Mouse (Mus musculus) thymus, postnatal 4 days (tissue): ENCODE results near the gene Iqck.

Experiments
- DNase-seq: peaks from one replicate; pipeline ENCODE4 v3.0.0; 2021

Gene Iqck

DNA sequence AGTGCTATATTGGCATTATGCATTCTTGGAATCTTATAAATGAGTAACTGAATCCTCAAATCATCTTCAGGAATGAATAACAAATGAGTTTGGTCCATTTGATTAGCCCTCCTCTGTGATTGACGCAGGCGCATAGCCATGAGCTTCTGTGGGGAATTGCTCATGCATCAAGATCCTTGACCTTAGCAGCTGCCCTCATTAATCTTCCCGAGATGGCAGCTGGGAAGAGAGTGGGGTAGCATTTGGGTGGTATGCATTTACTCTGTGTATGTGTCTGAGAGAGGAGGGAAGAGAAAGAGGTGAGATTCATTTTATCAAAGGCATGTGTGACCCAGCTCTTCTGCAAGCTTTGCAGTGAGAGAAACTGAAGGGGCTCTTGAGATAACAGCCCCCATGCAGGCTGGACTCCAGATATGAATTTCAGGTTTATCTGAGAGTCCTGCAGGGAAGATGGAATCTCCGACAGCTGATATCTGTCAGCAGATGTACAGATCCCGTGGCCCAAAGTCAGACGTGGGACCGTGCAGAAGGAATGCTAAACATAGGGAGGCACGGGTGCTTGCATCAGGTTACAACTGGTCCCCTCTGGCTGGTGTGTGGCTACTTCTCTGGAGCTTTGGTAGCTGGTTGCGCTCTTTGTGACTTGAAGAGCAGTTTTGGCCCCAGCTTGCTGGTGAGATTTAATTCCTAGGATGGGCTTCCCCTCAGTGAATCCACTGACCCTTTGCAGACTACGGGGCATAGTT is 63.9 kb downstream of the Iqck start:
- DNase-seq: no peak

DNA sequence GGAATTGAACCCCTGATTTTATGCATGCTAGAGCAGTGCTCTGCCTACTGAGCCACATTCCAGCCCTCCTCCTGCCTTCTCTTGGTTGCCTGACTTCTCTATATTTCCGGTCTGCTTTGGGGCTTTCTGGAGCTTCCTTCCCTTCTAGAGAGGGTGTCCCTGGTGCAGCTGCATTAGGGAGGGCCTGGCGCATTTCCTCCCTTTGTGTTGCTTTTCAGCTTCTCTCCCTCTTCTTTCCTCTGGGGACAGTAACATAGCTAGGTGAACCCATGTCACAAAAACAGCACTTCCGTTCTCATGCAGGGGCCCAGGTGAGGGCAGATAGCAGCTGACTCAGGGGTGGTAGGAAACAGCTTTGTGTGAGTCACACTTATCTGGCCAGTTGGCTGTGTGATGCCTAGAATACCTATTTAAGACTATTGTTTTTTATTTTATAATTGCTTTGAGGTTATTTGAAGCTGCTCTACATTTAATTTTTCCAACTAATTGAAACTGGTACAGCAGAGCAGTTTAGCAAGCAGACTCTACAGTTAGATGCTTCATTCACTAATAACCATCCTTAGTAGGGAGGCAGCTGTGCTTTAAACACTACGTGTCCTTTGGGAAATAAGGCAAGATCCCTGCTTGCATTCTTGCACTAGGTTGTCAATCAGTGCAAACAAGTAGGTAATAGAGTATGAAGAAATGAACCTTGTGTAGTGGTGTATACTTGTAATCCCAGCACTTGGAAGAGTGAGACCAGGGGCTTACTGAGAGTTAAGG is 67.1 kb downstream of the Iqck start:
- DNase-seq: peak; percentile 58

DNA sequence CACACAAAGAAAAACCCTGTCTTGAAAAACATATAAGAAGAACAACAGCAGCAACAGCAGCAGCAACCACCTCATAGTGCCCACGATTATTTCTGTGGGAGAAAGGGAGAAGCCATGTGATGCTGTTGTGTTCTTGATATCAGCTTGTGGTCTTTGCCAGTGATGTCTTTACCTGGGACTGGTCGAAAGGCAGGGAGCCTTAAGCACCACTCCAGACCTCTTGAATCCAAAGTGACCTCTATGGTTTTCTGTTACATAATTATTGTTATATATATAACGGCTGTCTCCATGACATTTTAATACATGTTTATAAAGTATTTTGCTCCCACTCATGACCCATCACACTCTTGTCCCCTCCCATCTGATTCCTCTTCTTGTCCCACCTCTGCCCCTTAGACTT is 70.0 kb downstream of the Iqck start:
- no peak for DNase-seq

DNA sequence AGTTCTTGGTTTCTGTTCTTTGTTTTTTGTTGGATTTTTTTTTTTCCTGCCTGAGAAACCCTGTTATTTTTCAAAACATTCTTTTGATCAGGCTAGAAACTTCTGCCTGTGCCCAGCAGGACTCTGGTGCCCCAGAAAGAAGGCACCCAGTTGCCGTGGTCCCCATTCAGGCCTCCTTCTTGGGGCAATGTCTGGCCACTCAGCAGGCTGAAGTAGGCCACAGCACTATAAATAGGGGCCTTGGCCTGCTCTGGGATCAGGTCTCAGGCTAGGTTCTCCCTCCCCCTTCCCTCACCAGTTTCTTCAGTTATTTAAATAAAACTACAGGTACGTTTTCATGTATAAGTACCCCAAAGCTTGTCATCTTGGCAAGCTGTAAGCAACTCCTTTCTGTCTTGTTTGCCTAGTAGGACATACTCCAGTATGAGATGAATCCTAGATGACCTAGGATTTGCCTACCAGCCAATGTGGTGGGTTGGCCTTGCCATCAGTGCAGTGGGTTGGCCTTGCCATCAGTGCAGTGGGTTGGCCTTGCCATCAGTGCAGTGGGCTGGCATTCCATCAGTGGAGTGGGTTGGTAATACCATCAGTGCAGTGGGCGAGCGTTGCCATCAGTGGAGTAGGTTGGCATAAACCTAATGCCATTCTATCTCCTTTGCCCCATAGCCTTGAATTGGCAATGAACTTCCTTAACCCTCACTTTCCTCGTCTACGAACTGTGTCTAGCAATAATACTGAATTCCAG is 71.1 kb downstream of the Iqck start:
- DNase-seq: no peak

DNA sequence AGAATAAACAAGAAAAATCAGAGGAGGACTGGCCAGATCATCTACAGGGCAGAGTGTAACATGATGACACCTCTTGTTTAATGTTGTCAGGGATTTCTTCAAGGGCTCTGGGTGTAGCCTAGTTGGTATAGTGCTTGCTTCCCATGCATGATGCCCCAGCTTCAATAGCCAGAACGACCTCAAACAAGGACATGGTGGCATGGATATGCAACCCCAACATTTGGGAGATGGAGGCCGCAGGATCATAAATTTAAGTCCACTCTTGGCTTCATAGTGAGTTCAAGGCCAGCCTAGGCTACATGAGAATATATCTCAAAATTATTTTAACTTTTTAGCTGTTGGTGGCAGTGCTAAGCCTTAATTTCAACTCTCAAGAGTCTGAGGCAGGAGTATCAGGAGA is 71.7 kb downstream of the Iqck start:
- no peak for DNase-seq

DNA sequence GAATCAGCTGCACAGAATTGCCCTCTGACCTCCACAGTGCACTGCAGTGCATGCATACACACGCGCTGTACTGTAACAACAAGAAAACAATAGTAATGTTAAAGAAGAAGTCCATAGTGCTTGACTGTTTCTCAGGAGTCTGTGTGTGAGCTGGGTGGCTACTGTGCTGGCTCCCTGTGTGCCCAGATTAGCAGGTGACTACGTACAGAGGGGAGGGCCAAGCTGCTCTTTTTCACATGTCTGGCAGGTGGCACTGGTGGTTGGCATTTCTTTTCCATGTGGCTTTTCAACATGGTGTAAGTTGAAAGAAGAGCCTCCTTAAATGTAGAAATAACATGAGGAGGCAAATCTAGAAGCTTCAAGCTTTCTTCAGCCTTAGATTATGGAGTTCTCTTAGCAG is 72.8 kb downstream of the Iqck start:
- no peak for DNase-seq

DNA sequence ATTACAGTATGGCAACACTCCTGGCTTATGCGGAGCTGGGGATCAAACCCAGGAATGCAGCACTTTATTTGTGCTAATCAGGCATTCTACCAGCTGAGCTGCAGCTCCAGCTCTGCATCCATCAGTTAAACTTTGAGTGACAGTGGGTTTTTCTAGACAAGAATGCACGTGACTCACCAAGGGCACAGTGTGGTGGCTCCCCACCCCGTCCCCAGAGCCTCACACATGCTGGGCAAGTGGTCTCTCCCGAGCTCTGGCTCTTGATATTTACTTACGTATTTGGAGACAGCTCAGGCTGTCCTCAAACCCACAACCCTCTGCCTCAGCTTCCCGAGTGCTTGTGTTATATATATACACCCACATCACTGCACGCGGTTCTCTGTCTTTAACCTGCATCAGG is 73.4 kb downstream of the Iqck start:
- no peak for DNase-seq

DNA sequence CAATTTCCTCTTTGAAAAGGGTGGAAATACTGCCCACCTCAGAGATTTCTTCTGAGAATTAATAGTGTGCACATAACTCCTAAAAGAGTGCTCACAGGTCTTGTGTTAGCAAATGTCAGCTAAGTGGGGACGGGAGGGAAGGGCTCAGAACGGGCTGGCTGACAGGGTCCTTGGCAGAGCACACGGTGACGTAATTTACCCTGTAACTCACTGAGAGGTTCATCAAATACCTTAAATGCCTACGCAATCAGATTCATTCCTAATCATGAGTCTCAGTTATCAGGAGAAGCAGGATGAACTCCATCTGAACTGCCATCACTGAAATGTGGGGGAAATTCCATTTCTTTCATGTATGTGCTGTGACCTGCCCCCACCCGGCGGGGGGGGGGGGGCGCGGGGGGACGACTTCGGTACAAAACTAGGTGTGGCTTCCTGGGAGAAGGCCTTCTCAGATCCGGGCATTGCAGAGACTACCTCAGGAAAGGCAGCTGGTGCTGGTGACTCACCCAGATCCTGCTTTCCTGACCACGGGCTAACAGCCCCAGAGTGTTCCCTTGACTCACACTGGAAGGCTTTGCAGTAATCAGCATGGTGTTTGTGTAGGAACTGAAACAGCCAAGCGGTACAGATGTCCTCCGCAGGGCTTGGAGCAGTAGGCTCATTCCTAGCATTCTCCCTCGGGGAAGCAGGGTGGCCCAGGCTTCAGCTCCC is 74.2 kb downstream of the Iqck start:
- no peak for DNase-seq

DNA sequence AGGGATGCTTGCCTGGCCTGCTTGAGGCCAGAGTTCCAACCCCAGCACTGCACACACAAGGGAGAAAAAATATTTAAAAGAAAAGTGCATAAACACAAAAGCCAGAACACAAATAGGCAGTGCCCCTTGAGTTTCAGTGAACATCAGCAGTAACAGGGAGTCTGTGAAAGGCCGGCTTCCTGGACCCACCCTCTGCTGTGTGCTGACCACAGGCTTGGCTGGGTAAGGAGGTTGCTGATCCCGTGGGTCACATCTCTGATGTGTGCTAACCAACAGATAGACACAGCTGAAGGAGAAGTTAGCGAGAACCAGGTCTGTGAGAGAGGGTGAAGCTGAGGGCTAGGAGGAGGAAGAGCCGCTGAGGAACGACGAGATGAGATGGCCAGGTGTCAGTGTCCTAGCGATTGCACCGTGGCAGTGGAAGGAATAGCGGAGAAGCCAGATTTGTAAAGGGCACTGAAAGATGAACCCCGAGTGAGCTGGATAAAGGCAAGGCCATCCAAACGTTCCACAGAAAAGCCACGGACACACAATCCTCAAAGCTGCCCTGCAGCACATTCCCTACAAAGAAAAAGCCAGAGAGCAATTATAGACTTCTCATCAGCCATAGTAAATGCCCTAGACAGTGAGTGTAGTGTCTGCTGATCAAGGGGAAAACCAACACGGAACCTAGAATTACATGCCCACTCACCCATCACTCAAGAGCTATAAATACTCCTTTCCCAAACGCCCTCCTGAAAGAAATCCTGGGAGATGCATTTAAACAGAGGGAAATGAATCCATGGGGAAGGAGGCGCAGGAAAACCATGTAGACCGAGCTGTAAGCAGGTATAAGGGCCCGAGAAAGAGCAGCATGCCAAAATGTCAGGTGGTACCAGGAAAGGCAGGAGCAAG is 76.2 kb downstream of the Iqck start:
- no peak for DNase-seq

DNA sequence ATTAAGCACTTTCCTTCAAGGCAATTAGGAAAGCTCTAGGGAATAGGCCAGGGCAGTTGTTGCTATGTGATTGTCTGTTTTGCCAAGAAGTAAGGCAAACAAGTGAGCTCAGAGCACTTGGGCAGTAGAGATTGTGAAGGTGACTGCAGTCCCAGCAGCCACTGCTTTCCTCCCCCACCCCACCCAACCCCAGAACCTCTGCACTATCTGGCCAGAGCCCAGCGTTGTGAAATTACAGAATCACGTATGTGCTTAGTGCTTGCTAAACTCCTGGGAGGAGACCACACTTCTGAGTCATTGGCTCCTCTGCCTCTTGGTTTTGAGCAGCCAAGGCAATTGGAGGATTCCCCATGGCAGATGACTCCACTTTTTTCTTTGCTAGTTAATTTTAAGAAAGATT is 79.8 kb downstream of the Iqck start:
- no peak for DNase-seq

DNA sequence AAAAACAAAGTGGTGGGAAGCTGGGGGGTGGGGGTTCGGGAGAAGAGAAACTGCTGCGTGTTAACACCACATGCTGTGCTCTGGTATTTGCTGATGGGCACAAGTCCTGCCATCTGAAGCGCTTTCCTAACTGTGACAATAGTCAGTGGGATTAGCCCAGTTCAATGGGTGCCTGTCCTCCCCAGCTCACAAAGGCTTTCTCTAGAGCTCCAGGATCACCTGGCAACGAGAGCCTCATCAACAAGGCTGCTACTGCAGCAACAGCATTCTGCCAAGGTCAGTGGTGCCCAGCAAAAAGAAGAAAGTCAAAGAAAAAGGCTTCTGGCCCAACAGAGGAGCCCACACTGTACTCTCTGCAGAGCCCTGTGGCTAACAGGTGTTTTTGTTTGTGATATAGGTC is 81.3 kb downstream of the Iqck start:
- DNase-seq: no peak

DNA sequence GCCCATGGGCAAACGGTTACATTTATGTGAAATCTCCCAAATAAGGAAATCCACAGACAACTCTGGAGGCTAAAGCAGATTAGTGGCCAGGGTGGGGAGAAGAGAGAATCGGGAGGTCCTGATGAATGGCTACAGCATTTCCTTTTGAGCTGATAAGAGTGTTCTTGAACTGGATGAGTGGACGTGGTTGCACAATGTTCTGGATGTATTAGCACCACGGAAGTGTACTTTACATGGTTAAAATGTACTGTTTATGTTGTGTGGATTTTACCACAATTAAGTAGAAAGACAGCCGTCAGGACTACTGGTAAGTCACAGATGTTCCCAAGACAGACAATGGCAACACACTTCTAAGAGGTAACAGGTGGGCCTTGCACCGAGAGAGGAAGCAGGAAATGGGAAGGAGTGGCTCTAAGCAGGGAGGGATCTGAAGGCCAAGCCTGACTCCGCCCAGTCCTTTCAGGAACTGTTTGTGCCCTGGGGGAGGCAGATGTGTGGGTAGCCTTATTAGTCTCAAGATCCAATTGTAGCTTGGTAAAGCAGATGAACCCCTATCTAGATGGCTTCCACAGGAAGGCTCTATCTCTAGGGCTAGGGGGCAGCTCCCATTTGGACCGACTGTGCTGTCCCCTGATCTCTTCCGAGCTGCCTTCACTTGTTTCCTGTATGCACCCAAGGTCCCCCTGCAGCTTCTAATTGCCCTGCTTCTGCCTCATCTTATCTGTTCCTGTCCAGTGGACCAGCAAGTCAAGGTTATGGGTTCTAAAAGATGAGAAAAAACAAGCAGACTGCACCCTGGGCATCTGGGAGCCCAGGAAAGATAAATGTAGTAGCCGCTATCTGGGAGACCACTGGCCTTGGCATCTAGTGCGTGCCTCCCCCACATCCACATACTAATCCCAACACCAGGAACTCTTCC is 82.2 kb downstream of the Iqck start:
- peak; percentile 53 for DNase-seq

DNA sequence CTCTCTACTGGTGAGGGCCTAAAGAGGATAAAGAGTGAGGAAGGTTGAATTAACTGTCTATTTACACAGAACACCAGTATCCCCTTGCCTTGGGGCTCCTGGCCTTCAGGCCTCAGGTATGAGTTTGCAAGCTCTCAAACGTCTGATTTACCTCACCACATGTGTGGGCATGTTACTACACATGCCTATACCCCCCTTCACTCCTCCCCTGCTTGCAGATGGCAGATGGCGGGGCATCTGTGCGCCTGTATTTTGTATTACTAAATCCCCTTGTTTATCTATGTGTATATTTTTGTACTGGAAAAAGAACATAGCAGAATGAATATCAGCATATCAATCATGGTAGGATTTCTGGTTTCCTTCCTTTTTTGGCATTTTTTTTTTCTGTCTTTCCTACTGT is 86.7 kb downstream of the Iqck start:
- DNase-seq: no peak

DNA sequence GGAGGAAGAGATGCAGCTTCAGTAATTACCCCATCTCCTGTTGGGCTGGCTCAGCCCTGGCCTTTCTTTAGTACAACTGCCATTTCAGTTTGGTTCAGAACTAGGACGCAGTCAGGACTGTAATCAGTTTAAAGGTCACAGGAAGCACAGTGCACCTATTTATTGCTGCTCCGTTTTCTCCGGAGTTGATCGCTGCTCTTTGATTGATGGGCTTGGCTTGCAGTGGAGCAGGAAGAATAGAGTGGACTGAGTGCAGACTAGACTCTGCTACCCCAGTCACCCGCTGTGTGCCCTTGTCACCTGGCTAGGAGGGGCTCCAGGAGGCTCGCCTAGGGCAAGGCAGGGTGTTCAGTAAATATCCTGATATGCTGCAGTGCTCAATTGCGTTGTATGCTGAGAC is 87.6 kb downstream of the Iqck start:
- no peak for DNase-seq

DNA sequence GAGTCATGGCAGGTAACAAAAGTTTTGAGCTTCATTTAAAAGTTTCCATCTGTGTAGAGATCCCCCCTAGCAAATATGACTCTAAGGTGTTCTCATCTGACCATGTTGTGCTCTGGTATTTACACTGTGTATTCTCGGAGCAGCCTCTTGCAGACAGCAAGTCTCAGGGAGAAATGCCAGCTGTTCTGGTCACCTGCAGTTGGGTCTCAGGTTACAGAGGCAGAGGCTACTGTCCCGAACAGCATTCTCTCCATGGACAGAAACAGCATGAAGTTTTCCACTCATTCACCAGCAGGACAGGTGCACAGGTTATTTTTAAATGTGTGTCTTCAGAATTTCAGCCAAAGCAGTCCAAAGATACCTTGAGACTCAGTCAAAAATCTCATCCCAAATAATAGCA is 89.3 kb downstream of the Iqck start:
- no peak for DNase-seq

DNA sequence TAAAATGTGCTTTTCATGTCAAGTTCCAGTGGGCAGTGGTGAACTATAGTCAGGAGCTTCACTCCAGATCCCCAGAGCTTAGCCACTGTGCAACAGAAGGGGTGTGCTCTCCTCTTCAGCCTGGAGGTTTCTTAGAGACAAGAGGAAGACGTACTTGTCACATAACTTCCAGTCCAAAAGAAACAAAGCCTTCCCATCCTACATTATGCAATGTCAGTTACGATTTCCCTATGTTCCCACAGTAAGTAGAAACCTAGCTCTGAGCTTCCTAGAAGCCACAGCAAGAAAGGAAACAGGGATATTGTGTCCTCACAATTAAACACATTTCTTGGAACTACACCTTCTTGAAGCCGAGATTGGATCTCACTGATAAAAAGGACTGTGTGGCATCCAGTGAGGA is 91.7 kb downstream of the Iqck start:
- DNase-seq: no peak

DNA sequence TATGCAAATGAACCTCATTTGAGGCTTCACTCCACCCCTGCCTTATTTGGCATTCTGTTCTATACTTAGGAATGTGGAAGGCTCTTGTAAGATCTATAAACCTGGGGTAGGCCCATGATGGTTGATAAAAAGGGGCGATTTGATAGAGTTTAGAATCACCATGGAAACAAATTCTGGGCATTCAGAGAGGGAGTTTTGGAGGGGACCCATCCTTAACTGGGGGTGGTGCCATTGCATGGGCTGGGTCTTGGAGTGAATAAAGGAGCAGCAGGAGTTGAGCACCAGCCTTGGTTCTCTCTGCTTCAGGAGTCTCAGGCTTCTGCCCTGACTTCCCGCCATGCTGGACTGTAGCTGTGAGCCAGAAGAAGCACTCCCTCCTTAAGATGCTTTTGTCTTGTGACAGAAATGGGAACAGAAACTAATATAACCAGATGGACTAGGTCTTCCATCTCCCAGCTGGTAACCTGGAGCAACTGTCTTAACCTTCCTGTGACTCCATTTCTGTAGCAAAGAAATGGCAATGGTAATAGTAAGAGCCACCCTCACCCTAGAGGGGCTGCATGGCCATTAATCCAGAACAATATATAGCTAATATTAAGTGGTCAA is 93.2 kb downstream of the Iqck start:
- no peak for DNase-seq

DNA sequence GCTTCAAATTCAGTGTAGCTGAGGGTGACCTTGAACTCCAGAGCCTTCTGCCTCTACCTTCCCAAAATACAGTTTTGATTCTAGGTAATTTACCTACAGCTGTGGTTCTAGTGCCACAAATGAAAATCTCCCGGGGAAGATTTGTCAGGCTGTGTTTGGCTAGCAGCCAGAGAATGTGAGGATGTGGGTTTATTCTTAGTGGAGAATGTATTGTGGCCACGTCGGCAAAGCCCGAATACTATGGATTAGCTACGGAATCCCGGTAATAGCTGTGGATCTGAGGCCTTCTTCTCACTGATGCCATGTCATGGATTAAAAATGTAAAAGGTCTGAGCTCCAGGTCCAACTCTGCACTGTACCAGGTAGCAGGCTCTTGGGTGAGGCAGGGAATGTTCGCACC is 94.2 kb downstream of the Iqck start:
- DNase-seq: no peak

DNA sequence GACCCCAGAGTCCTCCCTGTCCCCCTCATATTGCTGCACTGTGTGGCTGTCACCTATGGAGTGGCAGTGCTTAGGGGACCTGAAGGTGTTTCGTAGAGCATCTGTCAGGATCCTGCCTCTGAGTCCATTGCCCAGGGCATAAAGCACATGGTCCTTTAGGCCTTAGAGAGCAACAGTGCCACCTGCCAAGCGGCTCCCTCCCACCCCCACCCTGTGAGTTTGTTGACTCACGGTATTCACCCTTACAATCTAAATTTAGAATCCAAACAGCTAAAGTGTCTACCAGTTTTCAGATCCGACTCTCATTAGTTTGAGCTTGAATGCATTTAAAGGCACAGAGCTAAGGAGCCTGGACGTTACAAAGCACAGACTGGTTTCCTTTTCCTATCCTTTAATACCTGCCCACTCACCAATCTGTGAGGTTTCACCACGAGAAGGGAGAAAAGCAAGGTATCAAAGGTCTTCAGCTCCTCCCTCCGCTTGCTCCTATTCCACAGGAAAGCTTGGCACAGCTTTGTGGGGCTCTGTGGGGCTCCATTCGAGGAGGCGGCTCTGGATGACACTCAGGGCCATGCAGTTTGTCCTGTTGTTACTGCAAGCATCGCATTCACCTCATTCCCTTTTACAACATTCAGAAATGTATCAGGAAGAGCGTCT is 98.2 kb downstream of the Iqck start:
- DNase-seq: no peak

DNA sequence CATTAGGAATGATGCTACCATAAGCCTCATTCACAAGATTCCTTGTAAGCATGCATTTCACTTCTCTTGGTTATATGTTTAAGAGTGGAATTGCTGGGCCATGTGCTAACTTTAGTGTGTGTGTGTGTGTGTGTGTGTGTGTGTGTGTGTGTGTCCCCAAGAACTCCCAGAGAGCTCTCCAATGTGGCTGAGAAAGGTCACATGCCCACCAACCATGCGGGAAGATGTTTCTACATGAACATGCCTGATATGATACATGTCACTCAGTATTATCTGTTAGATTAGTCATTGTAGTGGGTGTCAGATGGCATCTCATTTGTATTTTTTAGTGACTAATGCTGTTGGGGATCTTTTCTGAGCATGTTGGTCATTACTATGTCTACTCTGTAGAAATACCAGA is 99.4 kb downstream of the Iqck start:
- DNase-seq: no peak
